Mouse (Mus musculus) ES-Bruce4 (cell line): ENCODE data around the gene Bbs5. TPM values are rescaled to one million over a fixed set of nuclear protein-coding genes. Genes with fewer than 3 reads are reported as not detected.
"Not testable (repeated sequence)": the region's sequence is repeated elsewhere in the genome, so short reads cannot be mapped to it uniquely, and the experiment has no call there.

Experiments used
- H3K27ac ChIP-seq: 2 replicates; pipeline ENCODE4 v1.5.1; 2012; ENCODE audit warnings: low read length, inconsistent platforms; ENCODE audit not compliant: insufficient read depth
- H3K27me3 ChIP-seq: 2 replicates; pipeline ENCODE4 v1.6.1; 2012; ENCODE audit warnings: mild to moderate bottlenecking, low read length, inconsistent platforms; ENCODE audit not compliant: control insufficient read depth, poor library complexity, insufficient read depth, severe bottlenecking
- H3K36me3 ChIP-seq: 2 replicates; pipeline ENCODE4 v1.6.1; 2012; ENCODE audit warnings: inconsistent platforms, mild to moderate bottlenecking, low read length, moderate library complexity; ENCODE audit not compliant: control insufficient read depth, poor library complexity, insufficient read depth, severe bottlenecking
- H3K4me1 ChIP-seq: one replicate; pipeline ENCODE4 v1.8.1; 2011; ENCODE audit warnings: low read length; ENCODE audit not compliant: control insufficient read depth, insufficient read depth
- H3K4me3 ChIP-seq: 2 replicates; pipeline ENCODE4 v1.5.1; 2011; ENCODE audit warnings: low read depth, mild to moderate bottlenecking, low read length
- H3K9ac ChIP-seq: 2 replicates; pipeline ENCODE4 v1.6.1; 2012; ENCODE audit warnings: low read depth, mild to moderate bottlenecking, inconsistent platforms; ENCODE audit not compliant: poor library complexity, severe bottlenecking
- H3K9me3 ChIP-seq: replicated peaks from 2 replicates; pipeline ENCODE4 v1.6.1; 2012; ENCODE audit warnings: mild to moderate bottlenecking, low read length, inconsistent platforms; ENCODE audit not compliant: control insufficient read depth, poor library complexity, insufficient read depth, severe bottlenecking
- CTCF ChIP-seq: IDR thresholded peaks from one replicate; pipeline ENCODE4 v1.8.1; 2011; ENCODE audit warnings: low read depth, low read length
- EP300 ChIP-seq: IDR thresholded peaks from 2 replicates; pipeline ENCODE4 v1.6.1; 2011; ENCODE audit warnings: low read depth, low read length; ENCODE audit not compliant: insufficient read depth
- POLR2A ChIP-seq: IDR thresholded peaks from one replicate; pipeline ENCODE4 v1.8.1; 2011; ENCODE audit warnings: low read length; ENCODE audit not compliant: insufficient read depth
- polyA plus RNA-seq: library from polyadenylated mRNA; stranded (reverse); fragments of >200 nt; gene quantifications from 2 replicates; pipeline ENCODE4 v1.2.4, GENCODE M21; 2011; ENCODE audit warnings: low read depth; ENCODE audit not compliant: missing spikeins, insufficient read depth, insufficient read length

Bbs5 gene
- polyA plus RNA-seq, 1 experiment, result 17.7 TPM

DNA sequence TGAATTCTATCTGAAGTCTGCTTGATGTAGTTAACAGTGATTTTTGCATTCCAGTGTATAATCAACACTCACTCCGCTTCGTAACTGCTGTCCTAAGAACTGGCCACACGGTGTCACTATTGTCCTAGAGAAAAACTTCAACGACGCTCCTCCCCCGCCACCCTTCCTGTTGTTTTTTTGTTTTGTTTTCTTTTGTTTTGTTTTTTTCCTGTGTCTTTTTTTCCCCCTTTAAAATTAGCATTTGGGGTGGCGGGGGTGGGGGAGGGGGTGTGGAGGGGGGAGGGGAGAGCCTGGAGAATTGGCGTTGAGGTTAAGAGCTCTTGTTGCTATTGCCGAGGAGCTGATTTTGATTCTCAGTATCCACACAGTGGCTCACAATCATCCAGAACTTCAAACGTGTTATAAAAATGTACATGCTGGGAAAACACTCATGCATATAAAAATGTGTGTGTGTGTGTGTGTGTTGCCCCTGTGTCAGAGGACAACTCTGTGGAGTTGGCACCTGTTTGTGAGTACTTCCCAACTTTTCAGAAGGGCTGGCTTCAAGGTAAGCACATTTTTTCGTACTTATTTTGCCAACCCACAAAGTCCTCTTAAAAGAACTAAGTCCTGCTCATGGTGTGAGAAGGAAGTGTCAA lies 11.8 kb upstream of the Bbs5 start:
- H3K9ac ChIP-seq, result peak overlapping the region; percentile 58
- no peaks in the 10 kb centered on the region for H3K27me3 ChIP-seq
- TF ChIP-seq POLR2A (no peak), EP300 (no peak), CTCF (peak; percentile 50)
- H3K9me3 ChIP-seq, result no peaks in the 10 kb centered on the region
- no peaks in the 10 kb centered on the region for H3K4me1 ChIP-seq
- H3K36me3 ChIP-seq, result no peaks in the 10 kb centered on the region
- H3K27ac ChIP-seq, result no peak overlapping the region
- H3K4me3 ChIP-seq, result peak overlapping the region; percentile 9; the same call in 1 of the 2 replicates

GRCm38 (mm10) chr2:69635807-69636206 lies 11.2 kb upstream of the Bbs5 start:
- Histone ChIP-seq H3K9ac (no peak overlapping the region; the same call in 1 of the 2 replicates), H3K9me3 (no peaks in the 10 kb centered on the region), H3K36me3 (no peaks in the 10 kb centered on the region), H3K27ac (no peak overlapping the region), H3K27me3 (no peaks in the 10 kb centered on the region), H3K4me1 (no peaks in the 10 kb centered on the region), H3K4me3 (no peak overlapping the region)
- peak; percentile 52 for TF ChIP-seq CTCF
- no peak for TF ChIP-seq EP300

DNA sequence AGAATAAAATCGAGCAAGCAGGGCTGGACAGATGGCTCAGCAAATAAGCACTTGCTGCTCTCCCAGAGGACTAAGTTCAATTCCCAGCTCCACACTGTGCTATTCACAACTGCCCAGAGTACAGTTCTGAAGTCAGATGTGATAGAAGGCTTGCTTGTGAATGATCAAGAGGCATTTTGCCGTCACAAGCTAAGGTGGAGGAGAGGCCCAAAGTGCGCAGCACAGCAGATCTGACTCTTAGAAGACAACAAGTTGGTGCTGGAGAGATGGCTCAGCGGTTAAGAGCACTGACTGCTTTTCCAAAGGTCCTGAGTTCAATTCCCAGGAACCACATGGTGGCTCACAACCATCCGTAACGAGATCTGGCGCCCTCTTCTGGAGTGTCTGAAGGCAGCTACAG lies 9.0 kb upstream of the Bbs5 start:
- H3K36me3 ChIP-seq, H3K9me3 ChIP-seq, H3K9ac ChIP-seq: not testable (repeated sequence)

GRCm38 (mm10) chr2:69640100-69640499 lies 6.9 kb upstream of the Bbs5 start:
- no peaks in the 10 kb centered on the region for H3K27me3 ChIP-seq

More for the DNA sequence above, 9.0 kb upstream of the Bbs5 start:
- H3K4me1 ChIP-seq, H3K27me3 ChIP-seq, H3K4me3 ChIP-seq, H3K27ac ChIP-seq: not testable (repeated sequence)

GRCm38 (mm10) chr2:69644968-69645617 lies 1.9 kb upstream of the Bbs5 start:
- H3K4me1 ChIP-seq, result no peaks in the 10 kb centered on the region
- no peak overlapping the region for H3K27ac ChIP-seq
- H3K9me3 ChIP-seq, result no peaks in the 10 kb centered on the region
- H3K4me3 ChIP-seq, result no peak overlapping the region
- no peaks in the 10 kb centered on the region for H3K36me3 ChIP-seq
- no peaks in the 10 kb centered on the region for H3K27me3 ChIP-seq
- no peak overlapping the region for H3K9ac ChIP-seq
- no peak for TF ChIP-seq CTCF
- no peak for TF ChIP-seq POLR2A
- no peak for TF ChIP-seq EP300

More at GRCm38 (mm10) chr2:69640100-69640499, 6.9 kb upstream of the Bbs5 start:
- no peaks in the 10 kb centered on the region for H3K4me1 ChIP-seq
- no peaks in the 10 kb centered on the region for H3K36me3 ChIP-seq
- no peak overlapping the region for H3K27ac ChIP-seq
- TF ChIP-seq POLR2A (no peak), EP300 (no peak), CTCF (no peak)
- peak overlapping the region; percentile 19 for H3K4me3 ChIP-seq
- no peaks in the 10 kb centered on the region for H3K9me3 ChIP-seq
- H3K9ac ChIP-seq, result no peak overlapping the region

DNA sequence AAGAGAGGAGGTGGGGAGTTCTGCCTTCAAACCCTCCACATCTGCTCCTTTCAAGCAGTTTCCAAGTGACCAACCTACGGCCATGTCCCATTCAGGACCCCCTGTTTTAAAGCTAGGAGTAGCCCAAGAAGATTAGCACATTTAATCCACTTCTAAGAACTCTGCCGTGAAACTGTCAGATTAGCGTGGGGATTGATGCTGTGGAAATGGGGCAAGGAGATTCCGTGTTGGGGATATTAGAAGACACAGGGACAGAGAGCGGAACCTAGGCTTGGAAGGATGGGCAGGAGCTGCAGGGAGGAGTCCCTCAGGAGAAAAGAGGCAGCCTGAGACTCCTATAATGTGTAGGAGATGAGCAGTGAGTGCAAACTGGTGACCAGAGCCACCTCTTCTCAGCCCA lies 2.7 kb downstream of the Bbs5 start:
- no peaks in the 10 kb centered on the region for H3K4me1 ChIP-seq
- no peaks in the 10 kb centered on the region for H3K27me3 ChIP-seq
- H3K9ac ChIP-seq, result no peak overlapping the region
- H3K9me3 ChIP-seq, result no peaks in the 10 kb centered on the region
- no peak overlapping the region for H3K4me3 ChIP-seq
- no peak overlapping the region for H3K27ac ChIP-seq
- TF ChIP-seq POLR2A (no peak), CTCF (no peak), EP300 (no peak)
- H3K36me3 ChIP-seq, result 0 out of 2 replicates have a peak, but pooled peaks cover 2% of the 10 kb centered on the region
